Comparison of ENCODE assay signal across 8 mouse cellular contexts in the genomic region with DNA sequence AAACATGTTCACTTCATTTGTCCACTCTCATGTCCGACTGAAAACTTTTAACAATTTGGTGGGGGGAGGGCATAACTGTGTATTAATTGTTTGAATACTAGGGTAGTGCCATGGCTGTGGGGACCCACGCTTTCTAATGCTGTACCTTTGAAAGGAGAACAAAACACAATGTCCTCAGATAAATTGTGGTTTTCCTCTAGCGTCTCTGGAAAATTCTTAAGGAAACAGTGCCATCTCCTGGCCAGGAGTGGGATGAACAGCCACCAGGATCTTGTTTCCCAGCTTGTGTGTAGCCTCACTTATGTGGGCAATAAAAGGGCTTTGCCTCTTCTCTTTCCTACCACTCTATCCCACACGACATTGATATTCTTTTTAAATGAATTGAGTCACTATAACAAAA. TPM values are rescaled to one million over a fixed set of nuclear protein-coding genes. Genes with fewer than 3 reads are reported as not detected.
DNase-seq lines count a peak whose midpoint lies in the region.

No protein-coding gene starts in this region.

- 0 out of 2 replicates have a peak, but pooled peaks cover 18% of the 10 kb centered on the region for H3K27me3 ChIP-seq in embryonic facial prominence, embryonic 10.5 days (replicated peaks; ENCODE audit: low read depth, poor library complexity, severe bottlenecking)

- no peaks in the 10 kb centered on the region for H3K9me3 ChIP-seq in embryonic facial prominence, embryonic 10.5 days

- DNase-seq in ES-CJ7 (ENCODE audit: low read depth, low spot score), result peak; percentile 55
- peak; percentile 81 for DNase-seq in adrenal gland, postnatal 10 days
- peak; percentile 79 for DNase-seq in embryonic facial prominence, embryonic 10.5 days (ENCODE audit: low spot score)
- DNase-seq in heart, adult 8-10 months (ENCODE audit: low spot score), result peak; percentile 61
- peak; percentile 65 to 92 for DNase-seq in layer of hippocampus, adult 18-20 months (ENCODE audit: low spot score in 2 of 2)
- peak; percentile 79 for DNase-seq in lung, postnatal 10 days
- DNase-seq in retina, adult 2 months (ENCODE audit: low read depth, low spot score), result peak; percentile 36
- peak; percentile 59 for DNase-seq in urinary bladder, postnatal 25 days (ENCODE audit: low spot score)

- H3K4me1 ChIP-seq in embryonic facial prominence, embryonic 10.5 days, result 0 out of 2 replicates have a peak, but pooled peaks cover 4% of the 10 kb centered on the region

- H3K36me3 ChIP-seq in embryonic facial prominence, embryonic 10.5 days (replicated peaks), result no peaks in the 10 kb centered on the region

- H3K27ac ChIP-seq in embryonic facial prominence, embryonic 10.5 days (replicated peaks), result no peak overlapping the region

- H3K4me3 ChIP-seq in embryonic facial prominence, embryonic 10.5 days, result no peak overlapping the region

- WGBS in embryonic facial prominence, embryonic 10.5 days, result 20% methylated on average over 4 of the region's 4 CpGs

RNA-seq across cellular contexts. Expression of a gene that starts 49.1 kb away (rescaled TPM):
- total RNA-seq in adrenal gland, postnatal 10 days (2021), result 1 to 10 TPM; 5.9 to 8.4 TPM
- 4.6 and 4.9 TPM in 2 replicates for polyA plus RNA-seq in embryonic facial prominence, embryonic 10.5 days (2016; fragmentation: Nextera tagmentation; extraction: Ambion mirVana)
- 1 to 10 TPM; 3.8 to 7.6 (median 5.4) TPM for total RNA-seq in heart, adult 8-10 months (2022)
- total RNA-seq in layer of hippocampus, adult 18-20 months (2021), result 10 to 100 TPM; 19.4 to 24.9 TPM

RNA-seq across cellular contexts. Expression of a gene that starts 49.2 kb away (rescaled TPM):
- under 1 TPM in 1 of 2 experiments, not detected in 1; 0.39 TPM for total RNA-seq in adrenal gland, postnatal 10 days (2021)
- polyA plus RNA-seq in embryonic facial prominence, embryonic 10.5 days (2016; fragmentation: Nextera tagmentation; extraction: Ambion mirVana), result 2.7 TPM in 2 replicates
- not detected for total RNA-seq in heart, adult 8-10 months (2022)
- 1 to 10 TPM; 1.5 to 3.5 TPM for total RNA-seq in layer of hippocampus, adult 18-20 months (2021)
